Mouse (Mus musculus) megakaryocyte, embryonic 14.5 days (primary cell): ENCODE data around the gene Anapc15-ps.

Experiments used
- FLI1 ChIP-seq: IDR thresholded peaks from 2 replicates; pipeline ENCODE4 v1.6.1; 2012; ENCODE audit warnings: low read length, inconsistent platforms, mixed read lengths
- GATA1 ChIP-seq: IDR thresholded peaks from 3 replicates; pipeline ENCODE4 v1.6.1; 2012; ENCODE audit warnings: mixed read lengths, low read length, inconsistent platforms, borderline replicate concordance

GRCm38 (mm10) chr10:95684250-95684649, 11.0 kb upstream of the Anapc15-ps start:
- TF ChIP-seq GATA1 (no peak), FLI1 (no peak)
